Mouse (Mus musculus): ENCODE results near the gene Cd3g.
A peak's percentile ranks its signal among the peaks of the same experiment; 100 is the strongest.

The Cd3g gene

GRCm38 (mm10) chr9:44980242-44980641 lies at the start of gene Cd3g:
Cd3g (minus strand) TSS chr9:44980431.
- DNase-seq, result no peak

- DNase-seq, result no peak
These were observed 47.1 kb upstream of the Cd3g start for GRCm38 (mm10) chr9:45027376-45027775.

- no peak for DNase-seq
These were observed 44.0 kb upstream of the Cd3g start for GRCm38 (mm10) chr9:45024187-45024586.

- no peak for DNase-seq
These were observed 43.4 kb upstream of the Cd3g start for GRCm38 (mm10) chr9:45023638-45024037.

GRCm38 (mm10) chr9:45022800-45023199 lies 42.6 kb upstream of the Cd3g start:
- peak; percentile 76 for DNase-seq

- DNase-seq, result no peak
These were observed 37.8 kb upstream of the Cd3g start for GRCm38 (mm10) chr9:45018031-45018430.

GRCm38 (mm10) chr9:45015841-45016240 lies 35.6 kb upstream of the Cd3g start:
- DNase-seq, result no peak

GRCm38 (mm10) chr9:45014879-45015278 lies 34.6 kb upstream of the Cd3g start:
- no peak for DNase-seq

- DNase-seq, result no peak
These were observed 31.1 kb upstream of the Cd3g start for GRCm38 (mm10) chr9:45011291-45011690.

- no peak for DNase-seq
These were observed 30.2 kb upstream of the Cd3g start for GRCm38 (mm10) chr9:45010461-45010860.

- DNase-seq, result no peak
These were observed 29.2 kb upstream of the Cd3g start, which contains the start of gene Cd3e for GRCm38 (mm10) chr9:45009180-45010078. Cd3e (minus strand) TSS chr9:45009627.

GRCm38 (mm10) chr9:45008342-45008741 lies 28.1 kb upstream of the Cd3g start:
- no peak for DNase-seq

GRCm38 (mm10) chr9:45007404-45007803 lies 27.2 kb upstream of the Cd3g start:
- DNase-seq, result no peak

- no peak for DNase-seq
These were observed 20.0 kb upstream of the Cd3g start for GRCm38 (mm10) chr9:45000249-45000648.

GRCm38 (mm10) chr9:44999776-45000175 lies 19.5 kb upstream of the Cd3g start:
- DNase-seq, result no peak

GRCm38 (mm10) chr9:44999171-44999570 lies 18.9 kb upstream of the Cd3g start:
- no peak for DNase-seq

- no peak for DNase-seq
These were observed 17.9 kb upstream of the Cd3g start for GRCm38 (mm10) chr9:44998138-44998537.

- DNase-seq, result no peak
These were observed 16.4 kb upstream of the Cd3g start for GRCm38 (mm10) chr9:44996590-44996989.

GRCm38 (mm10) chr9:44994962-44995361 lies 14.7 kb upstream of the Cd3g start:
- no peak for DNase-seq

- DNase-seq, result no peak
These were observed 13.0 kb upstream of the Cd3g start for GRCm38 (mm10) chr9:44993268-44993667.

GRCm38 (mm10) chr9:44992271-44992670 lies 12.0 kb upstream of the Cd3g start:
- DNase-seq, result no peak

GRCm38 (mm10) chr9:44991821-44992220 lies 11.6 kb upstream of the Cd3g start:
- no peak for DNase-seq

GRCm38 (mm10) chr9:44986976-44987375 lies 6.7 kb upstream of the Cd3g start:
- no peak for DNase-seq

GRCm38 (mm10) chr9:44986242-44986781 lies 6.1 kb upstream of the Cd3g start:
- DNase-seq, result no peak

All from embryo, embryonic 11 days (tissue).